Mouse (Mus musculus): Measurements from ENCODE around the gene Tlr12. TPM values are rescaled to one million over a fixed set of nuclear protein-coding genes. Genes with fewer than 3 reads are reported as not detected.

Tlr12 gene
- polyA plus RNA-seq, 1 experiment from 2014 or later: 1.9 TPM

DNA sequence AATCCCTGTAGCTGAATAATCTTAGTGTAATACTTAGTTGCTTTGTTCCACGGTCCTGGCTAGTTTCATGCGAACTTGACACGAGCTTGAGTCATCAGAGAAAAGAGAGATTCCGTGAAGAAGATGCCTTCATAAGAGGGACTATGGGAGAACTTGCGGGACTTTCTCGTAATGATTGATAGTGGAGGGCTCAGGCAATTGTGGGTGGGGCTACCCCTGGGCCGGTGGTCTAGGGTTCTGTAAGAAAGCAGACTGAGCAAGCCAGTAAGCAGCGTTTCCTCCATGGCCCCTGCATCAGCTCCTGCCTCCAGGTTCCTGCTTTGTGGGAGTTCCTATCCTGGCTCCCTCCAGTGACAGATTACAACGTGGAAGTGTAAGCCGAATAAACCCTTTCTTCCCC, 7.7 kb downstream of the Tlr12 start:
- Histone ChIP-seq H3K9me3 (replicated peaks; ENCODE audit: control insufficient read depth, low read length, poor library complexity, severe bottlenecking) (no peaks in the 10 kb centered on the region), H3K4me1 (ENCODE audit: control insufficient read depth, insufficient read depth, low read length) (peaks cover 14% of the 10 kb centered on the region), H3K4me3 (ENCODE audit: low read depth, low read length) (0 out of 2 replicates have a peak overlapping the region, but pooled peaks have one; percentile 28), H3K9ac (ENCODE audit: low read depth, low read length) (no peak overlapping the region), H3K36me3 (ENCODE audit: control insufficient read depth, insufficient read depth, low read length) (no peaks in the 10 kb centered on the region), H3K27ac (ENCODE audit: low read length) (no peak overlapping the region), H3K4me2 (ENCODE audit: low read length) (peak overlapping the region; percentile 70), H3K27me3 (ENCODE audit: control insufficient read depth, insufficient read depth, low read depth, low read length) (no peaks in the 10 kb centered on the region)
- ATAC-seq: no peak
- 15% methylated on average over 10 of the region's 10 CpGs for WGBS

DNA sequence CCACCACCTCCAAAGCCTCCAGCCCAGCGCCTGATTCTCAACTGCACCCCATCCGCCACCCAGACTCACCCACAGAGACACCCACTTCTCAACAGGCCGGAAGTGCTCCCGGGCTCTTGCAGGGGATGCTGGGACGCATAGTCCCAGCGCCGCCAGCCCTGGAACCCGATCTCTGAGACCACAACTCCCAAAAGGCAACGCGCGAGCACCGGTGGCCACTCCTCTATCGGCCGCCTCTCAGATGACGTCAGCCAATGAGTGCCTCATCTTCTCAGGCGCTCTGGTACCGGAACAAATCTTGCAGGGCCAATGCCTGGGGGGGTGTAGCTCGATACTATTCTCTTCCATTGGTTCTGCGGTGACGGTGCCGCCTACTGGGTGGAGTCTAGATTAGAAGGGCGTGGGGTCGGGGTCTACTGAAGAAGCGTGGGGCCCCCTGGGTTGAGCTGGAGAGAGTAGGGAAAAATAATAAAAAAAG, 8.5 kb downstream of the Tlr12 start, which contains the start of gene Zscan20:
Gene Zscan20, minus strand, starts transcription at position 174 of the 478 bp plus-strand sequence.
- peak within 1 kb of the TSS; percentile 77 for H3K27ac ChIP-seq (ENCODE audit: low read length)
- under 1% methylated on average over 24 of the region's 24 CpGs for WGBS
- ATAC-seq: peak; percentile 97
- H3K4me3 ChIP-seq (ENCODE audit: low read depth, low read length): peak within 1 kb of the TSS; percentile 63
- peak within 1 kb of the TSS; percentile 70 for H3K9ac ChIP-seq (ENCODE audit: low read depth, low read length)
- H3K9me3 ChIP-seq (replicated peaks; ENCODE audit: control insufficient read depth, low read length, poor library complexity, severe bottlenecking): no peaks in the 10 kb centered on the region
- peaks cover 14% of the 10 kb centered on the region for H3K4me1 ChIP-seq (ENCODE audit: control insufficient read depth, insufficient read depth, low read length)
- no peaks in the 10 kb centered on the region for H3K36me3 ChIP-seq (ENCODE audit: control insufficient read depth, insufficient read depth, low read length)
- peak within 1 kb of the TSS; percentile 70 for H3K4me2 ChIP-seq (ENCODE audit: low read length)
- no peaks in the 10 kb centered on the region for H3K27me3 ChIP-seq (ENCODE audit: control insufficient read depth, insufficient read depth, low read depth, low read length)

DNA sequence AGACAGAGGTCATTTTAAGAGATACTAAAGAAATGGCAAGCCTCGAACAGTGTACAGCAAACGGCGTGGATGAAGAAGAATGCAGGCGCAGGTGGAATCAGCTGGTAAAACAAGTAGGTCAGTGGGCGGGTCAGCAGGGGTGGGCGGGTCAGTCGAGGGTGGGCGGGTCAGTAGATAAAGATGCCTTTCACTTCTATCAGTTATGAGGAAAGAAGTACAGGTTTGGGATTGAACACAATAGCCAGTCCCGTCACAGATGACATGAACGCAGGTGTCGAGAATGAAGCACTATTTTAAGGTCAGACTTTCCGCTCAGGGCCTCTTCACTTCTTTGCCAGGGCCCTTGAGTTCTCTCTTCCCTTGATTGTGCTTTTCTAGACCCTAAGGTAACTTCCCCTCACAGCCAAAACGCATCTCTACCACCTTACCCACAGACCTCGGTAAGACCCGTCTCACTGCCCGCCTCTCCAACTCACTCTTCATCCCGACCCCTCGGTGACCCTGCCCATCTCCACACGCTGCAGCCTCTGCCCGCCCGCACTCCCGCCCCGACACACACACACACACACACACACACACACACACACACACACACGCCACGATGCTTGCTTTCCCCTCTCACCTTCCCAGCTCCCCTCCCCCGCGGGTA, 9.0 kb downstream of the Tlr12 start:
- Histone ChIP-seq H3K36me3 (ENCODE audit: control insufficient read depth, insufficient read depth, low read length) (no peaks in the 10 kb centered on the region), H3K4me1 (ENCODE audit: control insufficient read depth, insufficient read depth, low read length) (peaks cover 14% of the 10 kb centered on the region), H3K4me3 (ENCODE audit: low read depth, low read length) (peak overlapping the region; percentile 63), H3K9me3 (replicated peaks; ENCODE audit: control insufficient read depth, low read length, poor library complexity, severe bottlenecking) (no peaks in the 10 kb centered on the region), H3K27ac (ENCODE audit: low read length) (peak overlapping the region; percentile 77), H3K27me3 (ENCODE audit: control insufficient read depth, insufficient read depth, low read depth, low read length) (no peaks in the 10 kb centered on the region), H3K4me2 (ENCODE audit: low read length) (peak overlapping the region; percentile 70), H3K9ac (ENCODE audit: low read depth, low read length) (peak overlapping the region; percentile 70)
- WGBS: 9% methylated on average over 25 of the region's 27 CpGs
- ATAC-seq: peak; percentile 54; the same call in 1 of the 2 replicates

DNA sequence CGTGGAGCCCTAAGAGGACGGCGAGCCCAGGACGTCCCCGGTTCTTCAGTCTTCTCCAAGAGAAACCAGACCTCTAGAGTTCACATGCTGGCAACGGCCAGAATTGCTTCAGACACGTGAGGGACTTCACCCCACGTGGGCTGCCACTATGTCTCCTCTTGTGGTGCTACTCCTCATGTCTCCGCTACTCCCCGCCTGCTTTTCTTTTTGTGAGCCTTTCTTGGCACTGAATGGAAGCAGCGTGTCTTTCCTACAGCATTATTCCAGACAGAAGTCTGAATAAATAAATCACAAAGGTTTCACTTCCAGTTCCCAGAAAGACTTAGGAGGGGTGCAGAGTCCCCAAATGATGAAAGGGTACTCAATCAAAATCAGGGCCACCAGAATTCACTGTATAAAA, 10.8 kb downstream of the Tlr12 start:
- Histone ChIP-seq H3K4me1 (ENCODE audit: control insufficient read depth, insufficient read depth, low read length) (peaks cover 14% of the 10 kb centered on the region), H3K9me3 (replicated peaks; ENCODE audit: control insufficient read depth, low read length, poor library complexity, severe bottlenecking) (no peaks in the 10 kb centered on the region), H3K9ac (ENCODE audit: low read depth, low read length) (no peak overlapping the region), H3K4me2 (ENCODE audit: low read length) (no peak overlapping the region), H3K27ac (ENCODE audit: low read length) (no peak overlapping the region), H3K27me3 (ENCODE audit: control insufficient read depth, insufficient read depth, low read depth, low read length) (no peaks in the 10 kb centered on the region), H3K4me3 (ENCODE audit: low read depth, low read length) (no peak overlapping the region), H3K36me3 (ENCODE audit: control insufficient read depth, insufficient read depth, low read length) (peaks cover 3% of the 10 kb centered on the region; the same call in 1 of the 2 replicates)
- ATAC-seq: no peak
- WGBS: 81% methylated on average over 11 of the region's 11 CpGs

DNA sequence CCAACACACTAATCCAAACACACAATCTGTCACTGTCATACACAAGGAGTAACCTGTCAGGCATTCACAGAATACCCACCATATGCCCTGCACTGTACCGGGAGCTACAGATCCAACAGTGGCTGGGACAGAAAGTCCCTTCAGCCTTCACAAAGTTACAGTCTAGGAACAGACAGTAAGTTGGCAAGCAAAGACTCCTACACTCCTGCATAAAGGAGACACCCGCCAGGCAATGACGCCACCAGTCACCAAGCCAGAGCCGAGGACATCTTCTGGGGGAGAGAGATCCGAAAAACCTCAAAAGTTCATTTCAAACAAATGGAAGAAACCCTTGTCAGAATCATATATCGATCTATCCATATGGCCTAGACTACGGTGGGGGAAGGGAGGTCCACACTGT, 11.8 kb downstream of the Tlr12 start:
- peaks cover 3% of the 10 kb centered on the region for H3K36me3 ChIP-seq (ENCODE audit: control insufficient read depth, insufficient read depth, low read length)
- H3K27ac ChIP-seq (ENCODE audit: low read length): no peak overlapping the region
- H3K4me3 ChIP-seq (ENCODE audit: low read depth, low read length): no peak overlapping the region
- no peaks in the 10 kb centered on the region for H3K9me3 ChIP-seq (replicated peaks; ENCODE audit: control insufficient read depth, low read length, poor library complexity, severe bottlenecking)
- no peak for ATAC-seq
- no peak overlapping the region for H3K9ac ChIP-seq (ENCODE audit: low read depth, low read length)
- H3K4me1 ChIP-seq (ENCODE audit: control insufficient read depth, insufficient read depth, low read length): peaks cover 14% of the 10 kb centered on the region
- H3K4me2 ChIP-seq (ENCODE audit: low read length): no peak overlapping the region
- WGBS: 95% methylated on average over 7 of the region's 7 CpGs
- H3K27me3 ChIP-seq (ENCODE audit: control insufficient read depth, insufficient read depth, low read depth, low read length): no peaks in the 10 kb centered on the region

DNA sequence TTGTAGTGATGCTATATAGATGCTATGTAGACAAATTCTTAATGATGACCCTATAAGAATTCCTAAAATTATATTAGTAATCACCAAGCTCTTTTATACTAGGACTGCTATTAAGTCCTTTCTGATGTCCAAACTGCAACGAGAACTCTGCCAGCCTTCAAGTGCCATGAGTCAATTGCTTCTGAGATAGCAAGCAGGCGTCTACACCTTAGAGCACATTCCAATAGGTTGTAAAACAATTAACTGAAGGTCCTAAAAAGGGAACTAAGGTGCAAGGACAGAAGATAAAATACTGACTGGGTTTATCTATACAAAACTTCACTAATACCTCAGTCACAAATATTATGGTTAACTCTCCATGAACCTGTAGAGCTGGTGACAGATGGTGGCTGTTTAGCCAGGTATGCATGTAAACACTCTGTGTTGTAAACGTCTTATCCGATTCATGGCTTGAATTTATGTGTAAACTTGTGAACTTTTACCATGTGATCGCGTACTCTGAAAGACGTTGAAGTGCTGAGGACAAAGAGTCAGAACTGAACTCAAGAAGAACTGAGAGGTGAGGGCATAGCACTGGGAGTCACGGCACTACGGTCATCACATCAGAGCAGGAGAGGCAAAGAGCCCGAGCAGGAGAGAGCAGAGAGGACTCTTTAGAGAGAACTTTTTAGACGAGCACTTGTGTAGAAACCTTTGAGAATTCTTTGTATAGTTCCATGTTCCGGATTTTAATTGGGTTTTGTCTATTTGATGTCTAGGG, 20.4 kb downstream of the Tlr12 start:
- 96% methylated on average over 12 of the region's 12 CpGs for WGBS
- Histone ChIP-seq H3K27ac (ENCODE audit: low read length) (no peak overlapping the region), H3K4me3 (ENCODE audit: low read depth, low read length) (no peak overlapping the region), H3K4me2 (ENCODE audit: low read length) (no peak overlapping the region), H3K27me3 (ENCODE audit: control insufficient read depth, insufficient read depth, low read depth, low read length) (no peaks in the 10 kb centered on the region), H3K9me3 (replicated peaks; ENCODE audit: control insufficient read depth, low read length, poor library complexity, severe bottlenecking) (no peaks in the 10 kb centered on the region), H3K9ac (ENCODE audit: low read depth, low read length) (no peak overlapping the region), H3K4me1 (ENCODE audit: control insufficient read depth, insufficient read depth, low read length) (no peaks in the 10 kb centered on the region), H3K36me3 (ENCODE audit: control insufficient read depth, insufficient read depth, low read length) (peaks cover 4% of the 10 kb centered on the region)
- no peak for ATAC-seq

DNA sequence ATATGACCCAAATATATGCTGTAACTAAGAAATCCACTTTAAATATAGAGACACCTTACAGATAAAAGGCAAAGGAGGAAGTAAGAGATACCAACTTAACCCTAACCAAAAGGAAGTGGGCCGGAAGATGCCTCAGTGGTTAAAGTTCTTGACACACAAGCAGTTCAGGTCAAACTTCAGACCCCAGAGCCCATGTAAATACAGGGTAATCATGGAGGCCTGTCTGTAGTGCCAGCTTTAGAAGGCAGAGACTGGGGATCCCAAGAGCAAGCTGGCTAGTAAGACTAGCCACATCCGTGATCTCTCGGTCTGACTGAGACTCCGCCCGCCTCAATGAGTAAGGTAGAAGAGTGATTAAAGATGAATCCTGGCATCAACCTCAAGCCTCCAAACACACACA, 24.4 kb downstream of the Tlr12 start:
- peaks cover 10% of the 10 kb centered on the region; the same call in 1 of the 2 replicates for H3K36me3 ChIP-seq (ENCODE audit: control insufficient read depth, insufficient read depth, low read length)
- H3K9ac ChIP-seq (ENCODE audit: low read depth, low read length): no peak overlapping the region
- H3K4me1 ChIP-seq (ENCODE audit: control insufficient read depth, insufficient read depth, low read length): no peaks in the 10 kb centered on the region
- no peak overlapping the region for H3K27ac ChIP-seq (ENCODE audit: low read length)
- H3K27me3 ChIP-seq (ENCODE audit: control insufficient read depth, insufficient read depth, low read depth, low read length): no peaks in the 10 kb centered on the region
- H3K4me3 ChIP-seq (ENCODE audit: low read depth, low read length): no peak overlapping the region
- no peak overlapping the region for H3K4me2 ChIP-seq (ENCODE audit: low read length)
- no peaks in the 10 kb centered on the region for H3K9me3 ChIP-seq (replicated peaks; ENCODE audit: control insufficient read depth, low read length, poor library complexity, severe bottlenecking)
- no peak for ATAC-seq
- WGBS: 96% methylated on average over 5 of the region's 5 CpGs

DNA sequence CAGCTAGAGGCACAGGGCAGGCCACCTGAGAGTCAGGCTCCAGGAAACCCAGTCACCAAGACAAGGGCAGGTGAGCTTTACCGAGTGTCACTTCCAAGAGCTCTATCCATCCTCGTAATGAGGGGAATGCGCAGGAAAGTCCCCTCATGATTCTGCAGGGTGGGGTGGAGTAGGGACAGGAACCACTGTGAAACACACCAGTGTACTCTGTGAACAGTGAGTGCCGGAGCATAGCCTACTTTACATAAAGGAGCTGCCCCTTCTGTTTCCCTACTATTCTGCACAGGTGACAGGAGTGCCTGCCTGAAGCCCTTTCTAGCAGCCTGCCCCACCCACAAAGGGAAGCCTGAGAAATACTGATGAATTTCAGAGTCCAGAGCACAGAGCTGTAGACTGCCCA, 25.1 kb downstream of the Tlr12 start:
- Histone ChIP-seq H3K4me1 (ENCODE audit: control insufficient read depth, insufficient read depth, low read length) (no peaks in the 10 kb centered on the region), H3K4me2 (ENCODE audit: low read length) (no peak overlapping the region), H3K9ac (ENCODE audit: low read depth, low read length) (no peak overlapping the region), H3K4me3 (ENCODE audit: low read depth, low read length) (no peak overlapping the region), H3K36me3 (ENCODE audit: control insufficient read depth, insufficient read depth, low read length) (peaks cover 10% of the 10 kb centered on the region; the same call in 1 of the 2 replicates), H3K27me3 (ENCODE audit: control insufficient read depth, insufficient read depth, low read depth, low read length) (no peaks in the 10 kb centered on the region), H3K27ac (ENCODE audit: low read length) (no peak overlapping the region), H3K9me3 (replicated peaks; ENCODE audit: control insufficient read depth, low read length, poor library complexity, severe bottlenecking) (no peaks in the 10 kb centered on the region)
- ATAC-seq: no peak
- 95% methylated on average over 4 of the region's 4 CpGs for WGBS

DNA sequence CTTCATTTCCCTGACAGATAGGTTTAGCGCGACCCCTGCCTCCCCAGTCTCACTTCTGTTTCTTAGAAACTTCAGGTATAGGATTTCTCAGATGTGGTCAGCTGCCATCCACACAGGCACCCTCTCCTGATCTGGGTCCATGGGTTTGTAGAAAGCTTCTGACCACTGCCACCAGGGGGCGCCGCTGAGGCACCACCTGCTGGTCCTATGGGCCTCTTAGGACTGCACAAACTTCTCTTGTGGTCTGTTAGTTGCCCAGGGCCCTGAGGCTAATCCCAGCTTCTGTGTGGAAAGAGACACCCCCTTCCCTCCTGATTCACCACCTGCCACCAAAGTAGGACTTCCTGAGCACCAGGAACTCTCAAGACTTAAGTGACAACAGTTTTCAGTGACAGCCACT, 39.2 kb downstream of the Tlr12 start:
- 62% methylated on average over 4 of the region's 4 CpGs for WGBS

More for the DNA sequence above, 39.2 kb downstream of the Tlr12 start:
- no peak overlapping the region for H3K4me3 ChIP-seq (ENCODE audit: low read depth, low read length)
- no peaks in the 10 kb centered on the region for H3K4me1 ChIP-seq (ENCODE audit: control insufficient read depth, insufficient read depth, low read length)
- H3K36me3 ChIP-seq (ENCODE audit: control insufficient read depth, insufficient read depth, low read length): peaks cover 37% of the 10 kb centered on the region
- H3K27me3 ChIP-seq (ENCODE audit: control insufficient read depth, insufficient read depth, low read depth, low read length): no peaks in the 10 kb centered on the region
- no peak overlapping the region for H3K4me2 ChIP-seq (ENCODE audit: low read length)
- H3K9ac ChIP-seq (ENCODE audit: low read depth, low read length): no peak overlapping the region
- H3K27ac ChIP-seq (ENCODE audit: low read length): no peak overlapping the region
- H3K9me3 ChIP-seq (replicated peaks; ENCODE audit: control insufficient read depth, low read length, poor library complexity, severe bottlenecking): peaks cover 27% of the 10 kb centered on the region; the same call in 1 of the 2 replicates
- no peak for ATAC-seq

All from midbrain, embryonic 16.5 days (tissue).